Mouse (Mus musculus) erythroid progenitor cell, adult 5-6 weeks (primary cell): ENCODE measurements around the gene Stim1. TPM values are rescaled to one million over a fixed set of nuclear protein-coding genes. Genes with fewer than 3 reads are reported as not detected.

ENCODE experiments used
- ATAC-seq: replicated peaks from 2 replicates; pipeline ENCODE4 v1.8.0; 2016; ENCODE audit warnings: moderate number of reproducible peaks, mild to moderate bottlenecking, moderate TSS enrichment, inconsistent platforms; ENCODE audit not compliant: poor library complexity, low FRiP score, severe bottlenecking
- total RNA-seq, 2 experiments: library from RNA; stranded (forward) in 1 of 2; stranded (reverse) in 1 of 2; fragments of 150-400 nt in 1 of 2; fragments of 186-747, 209-891 nt in 1 of 2; gene quantifications; 2 replicates each; pipeline versions ENCODE4 v1.2.3 to v1.2.4; 2015 to 2017; ENCODE audit warnings: low replicate concordance in 2 of 2

Gene Stim1
- total RNA-seq, 2 experiments from 2014 or later, result 28.9 to 72.3 TPM

DNA sequence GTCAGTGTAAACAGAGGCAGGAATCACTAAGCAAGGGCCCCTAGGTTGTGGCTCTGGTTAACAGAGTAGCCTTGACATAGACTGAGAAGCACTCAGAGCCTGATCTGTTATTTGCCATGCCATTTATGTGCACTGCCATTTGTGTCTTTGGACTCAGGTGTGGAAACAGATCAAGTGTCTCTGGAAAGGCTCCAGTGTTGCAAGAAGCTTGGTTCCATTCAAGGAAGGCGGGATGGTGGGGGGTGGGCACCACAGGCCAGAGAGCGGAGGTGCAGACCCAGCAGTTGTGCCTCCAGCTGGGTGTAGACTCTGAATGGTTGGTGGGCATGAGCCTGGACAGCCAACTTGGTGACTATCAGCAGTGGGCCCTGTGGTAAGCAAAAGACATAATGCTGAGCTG, 154.4 kb downstream of the Stim1 start:
- ATAC-seq, result no peak

DNA sequence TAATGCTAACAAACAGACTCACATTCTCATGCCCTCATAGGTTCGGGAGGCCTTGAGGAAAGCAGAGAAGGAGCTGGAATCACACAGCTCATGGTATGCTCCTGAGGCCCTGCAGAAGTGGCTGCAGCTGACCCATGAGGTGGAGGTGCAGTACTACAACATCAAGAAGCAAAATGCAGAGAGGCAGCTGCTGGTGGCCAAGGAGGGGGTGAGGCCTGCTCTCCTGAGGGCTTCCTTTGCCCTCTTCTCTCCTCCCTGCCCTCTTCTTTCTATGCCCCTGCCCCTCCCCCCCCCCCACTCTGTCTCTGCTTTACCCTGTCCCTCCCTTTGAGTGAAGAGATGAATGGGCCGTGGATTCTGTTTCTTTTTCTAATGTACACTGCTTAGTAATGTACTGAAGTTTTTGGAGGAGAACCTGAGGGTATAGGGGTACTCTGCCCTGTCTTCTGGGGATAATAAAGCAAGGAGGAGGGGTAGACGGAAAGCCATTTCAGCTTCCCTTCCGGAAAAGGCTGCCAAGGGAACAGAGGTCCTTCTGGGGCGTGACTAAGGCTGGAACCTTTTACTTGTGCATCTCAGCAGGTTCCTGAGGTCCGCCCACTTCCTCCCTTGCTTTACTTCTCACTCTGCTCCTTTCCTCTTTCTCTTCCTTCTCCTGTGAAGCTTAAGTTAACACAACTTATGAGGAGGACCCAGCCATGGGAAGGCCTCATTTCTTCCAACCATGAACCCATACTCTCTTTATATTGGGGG, 158.5 kb downstream of the Stim1 start:
- ATAC-seq, result peak; percentile 46; the same call in 1 of the 2 replicates

DNA sequence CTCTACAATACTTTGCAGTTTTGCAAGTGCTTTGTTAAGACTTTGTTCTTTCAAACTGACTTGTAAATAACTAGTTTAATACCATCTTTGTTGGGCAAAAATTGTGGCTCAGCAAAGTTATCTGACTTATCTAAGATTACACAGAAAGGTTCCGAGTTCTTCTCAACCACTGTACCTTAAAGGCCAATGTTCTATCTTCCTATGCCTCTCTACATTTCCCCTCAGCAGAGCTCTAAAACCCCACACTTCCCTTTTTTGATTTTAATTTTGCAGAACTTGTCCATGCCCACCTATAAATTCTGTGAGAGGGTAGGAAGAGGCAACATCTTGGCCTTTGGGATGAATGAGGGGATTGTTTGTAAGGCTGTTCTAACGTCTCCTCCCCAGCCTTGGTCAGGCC, 166.7 kb downstream of the Stim1 start:
- ATAC-seq, result no peak

DNA sequence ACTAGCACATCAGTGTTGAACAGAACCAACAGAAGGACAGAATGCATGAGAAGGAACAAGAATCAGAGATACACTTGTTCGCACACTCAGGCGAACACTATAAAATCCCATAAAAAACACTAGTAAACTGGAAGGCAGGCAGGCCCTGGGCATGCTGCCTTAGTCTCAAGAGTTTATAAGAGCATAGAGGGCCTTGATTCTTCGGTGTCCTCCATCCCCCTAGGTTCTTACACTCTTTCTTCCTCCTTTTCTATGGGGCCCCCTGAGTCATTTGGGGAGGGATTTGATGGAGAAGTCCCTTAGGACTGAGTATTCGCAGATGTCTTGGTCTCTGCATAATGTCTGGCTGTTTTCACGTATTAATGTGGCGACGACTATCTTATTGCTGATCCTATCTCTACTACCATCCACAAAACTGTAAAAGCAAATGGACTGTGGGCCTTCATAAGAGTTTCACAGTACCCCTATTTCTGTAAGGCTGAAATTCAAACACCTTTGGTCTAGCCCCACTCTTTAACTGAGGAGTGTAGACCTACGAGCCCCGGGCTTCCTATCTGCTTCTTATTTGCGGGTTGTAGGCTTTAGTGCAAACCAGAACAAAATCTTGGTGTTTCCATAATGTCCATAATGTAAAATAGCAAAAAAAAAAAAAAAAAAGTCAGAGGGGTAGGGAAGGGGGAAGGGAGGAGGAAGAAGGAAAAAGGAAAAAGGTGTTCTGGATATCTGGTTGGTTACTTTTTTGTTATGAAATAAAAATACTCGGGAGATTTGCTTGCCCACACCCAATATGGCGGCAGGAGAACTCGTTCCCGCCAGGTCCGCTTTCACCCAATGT, 173.4 kb downstream of the Stim1 start:
- ATAC-seq, result no peak

DNA sequence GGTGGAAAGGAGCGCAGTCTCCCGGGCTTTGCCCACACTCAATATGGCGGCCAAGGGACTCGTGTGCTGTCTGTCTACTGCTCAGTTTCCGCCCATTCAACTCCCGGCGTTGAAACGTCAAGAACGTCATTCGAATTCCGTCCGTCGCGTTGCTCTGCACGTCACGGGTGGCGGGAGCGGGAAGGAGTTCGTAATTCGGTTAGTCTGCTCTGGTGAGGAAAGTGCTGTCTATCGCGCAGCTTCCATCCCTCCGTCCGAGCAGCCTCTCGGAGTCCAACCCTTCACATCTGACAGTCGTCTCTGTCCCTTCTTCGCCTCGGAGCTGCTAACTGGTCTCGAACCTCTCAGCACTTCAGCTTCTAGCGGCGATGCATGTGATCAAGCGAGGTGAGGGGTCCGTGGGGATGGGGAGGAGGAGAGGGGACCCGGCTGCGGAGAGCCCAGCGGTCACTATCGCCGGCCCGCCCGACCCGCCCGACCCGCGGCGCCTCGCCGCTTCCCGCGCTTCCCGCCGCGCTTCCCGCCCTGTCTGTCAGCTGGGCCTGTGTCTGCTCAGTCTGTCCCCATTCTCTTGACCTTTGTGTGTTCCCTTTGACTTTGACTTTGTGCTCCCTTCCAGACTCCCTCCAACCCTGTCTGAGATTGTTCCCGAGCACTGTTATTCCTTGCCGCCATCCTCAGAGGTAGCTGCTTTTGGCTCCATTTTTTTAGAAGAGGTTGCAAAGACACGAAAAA, 174.2 kb downstream of the Stim1 start, which contains the start of gene Rrm1:
TSS of gene Rrm1 (plus strand) at position 39 of the 735 bp plus-strand sequence.
- ATAC-seq, result peak; percentile 95

DNA sequence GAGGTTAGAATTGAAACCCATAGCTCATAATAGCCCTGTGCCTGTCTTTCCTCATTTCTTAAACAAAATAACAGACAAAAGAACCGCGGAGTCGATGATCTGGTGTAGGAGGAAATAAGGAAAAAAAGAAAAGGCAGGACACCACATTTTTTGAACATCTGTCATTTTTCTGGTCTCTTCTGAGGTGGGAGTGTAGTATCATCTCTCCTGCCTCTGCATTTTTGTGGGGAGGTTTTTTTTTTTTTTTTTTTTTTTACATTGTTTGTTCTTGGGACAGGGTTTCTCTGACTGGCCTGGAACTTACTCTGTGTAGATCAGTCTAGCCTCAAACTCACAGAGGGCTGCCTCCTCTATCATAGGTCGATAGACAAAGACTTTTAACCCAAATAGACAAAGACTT, 174.8 kb downstream of the Stim1 start:
- ATAC-seq, result no peak

DNA sequence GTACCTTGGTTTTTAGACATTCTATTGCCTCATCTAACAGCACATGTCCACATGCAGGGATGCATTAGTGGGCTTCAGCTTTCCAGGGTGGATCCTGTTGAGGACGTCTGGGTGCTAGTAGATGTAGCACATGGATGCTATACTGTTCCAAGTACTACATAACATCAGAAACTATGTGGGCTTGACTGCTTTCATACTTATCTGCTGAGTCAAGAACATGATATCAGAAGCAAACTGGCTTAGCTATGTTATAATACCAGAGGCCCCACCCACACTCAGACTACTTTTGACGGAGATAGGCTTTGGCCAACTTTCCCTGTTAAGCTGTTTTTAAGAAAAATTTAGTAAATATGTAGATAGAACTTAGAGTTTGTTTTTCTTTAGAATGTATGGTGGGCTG, 176.7 kb downstream of the Stim1 start:
- ATAC-seq, result peak; percentile 70

DNA sequence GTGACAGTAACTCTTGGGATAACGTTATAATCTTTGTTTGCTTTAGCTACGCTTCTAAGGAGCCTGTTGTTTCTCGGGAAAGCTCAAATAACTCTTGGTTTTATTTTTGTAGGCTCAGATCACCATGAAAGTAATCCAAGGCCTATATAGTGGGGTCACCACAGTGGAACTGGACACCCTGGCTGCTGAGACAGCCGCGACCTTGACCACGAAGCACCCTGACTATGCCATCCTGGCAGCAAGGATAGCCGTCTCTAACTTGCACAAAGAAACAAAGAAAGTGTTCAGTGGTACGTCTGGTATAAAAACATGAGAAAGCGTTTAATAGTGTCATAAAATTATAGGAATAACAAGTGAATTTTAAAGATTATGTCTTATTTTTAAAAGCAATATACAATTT, 178.8 kb downstream of the Stim1 start:
- no peak for ATAC-seq

DNA sequence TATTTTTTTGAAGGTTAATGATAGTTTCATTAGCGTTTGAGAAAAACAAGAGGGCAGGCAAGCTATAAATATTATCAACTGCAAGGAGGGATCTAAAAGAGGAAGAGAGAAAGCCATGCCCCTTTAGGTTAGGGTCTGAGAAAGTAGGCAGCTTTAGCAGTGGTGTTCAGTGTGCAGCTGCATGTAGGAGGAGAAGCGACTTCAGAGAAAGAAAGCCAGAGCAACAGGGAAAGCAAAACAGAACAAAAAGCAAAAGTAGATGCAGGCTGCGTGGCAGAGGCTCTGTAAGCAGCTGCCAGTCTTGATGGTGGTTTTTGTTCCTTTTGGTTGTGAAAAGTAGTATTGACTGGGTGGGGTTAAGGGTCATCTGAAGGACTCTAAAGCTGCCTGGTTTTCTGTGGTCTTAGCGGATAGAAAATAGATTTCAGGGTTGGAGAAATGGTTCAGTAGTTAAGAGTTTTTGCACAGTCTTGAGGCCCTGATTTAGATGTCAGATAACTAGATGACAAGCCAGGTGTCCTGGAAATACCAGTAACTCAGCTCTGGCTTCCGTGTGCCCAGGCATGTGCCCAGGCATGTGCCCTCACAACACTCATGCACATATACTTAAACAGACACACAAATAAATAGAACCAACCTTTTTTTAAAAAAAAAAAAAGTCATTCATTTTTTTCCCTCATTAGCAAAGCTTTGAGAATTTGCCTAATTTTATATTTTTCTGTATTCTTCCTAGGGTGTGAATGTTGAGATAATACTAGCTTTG, 191.2 kb downstream of the Stim1 start:
- ATAC-seq, result no peak

DNA sequence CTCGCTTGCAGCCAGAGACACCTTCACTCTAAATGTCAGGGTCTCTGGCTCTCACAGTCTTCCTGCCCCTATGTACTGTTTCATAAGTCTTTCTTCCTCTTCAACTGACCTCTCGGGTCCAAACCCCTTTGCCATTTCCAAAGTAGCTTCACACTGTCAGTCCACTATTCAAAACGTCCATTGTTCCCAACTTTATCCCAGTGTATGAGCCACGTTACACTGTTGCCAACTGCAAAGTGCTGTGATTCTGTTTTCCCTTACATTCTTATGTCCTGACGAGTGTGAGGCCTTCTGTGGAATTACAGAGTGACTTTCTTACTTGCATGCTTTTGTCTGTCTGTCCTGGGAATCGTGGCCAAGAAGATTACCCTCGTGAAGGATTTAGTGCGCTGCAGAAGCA, 200.0 kb downstream of the Stim1 start:
- no peak for ATAC-seq

DNA sequence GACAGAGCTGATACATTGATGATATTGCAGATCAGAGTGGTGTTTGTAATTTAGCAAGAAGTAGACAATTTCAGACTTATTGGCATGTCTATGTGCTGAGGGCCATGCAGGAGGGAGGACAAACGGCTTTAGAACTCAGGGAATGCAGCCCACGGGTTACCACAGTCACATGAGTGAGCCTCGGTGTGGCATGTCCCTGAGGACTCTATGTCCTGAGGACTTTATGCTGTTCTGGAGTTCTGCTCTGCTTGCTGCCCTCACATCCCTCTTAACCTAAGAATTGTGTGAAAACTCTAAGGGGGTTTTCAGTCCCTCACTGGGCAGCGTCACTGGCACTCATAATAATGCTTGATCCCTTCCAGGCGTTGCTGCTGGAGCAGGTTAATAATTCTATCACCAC, 205.1 kb downstream of the Stim1 start:
- no peak for ATAC-seq

DNA sequence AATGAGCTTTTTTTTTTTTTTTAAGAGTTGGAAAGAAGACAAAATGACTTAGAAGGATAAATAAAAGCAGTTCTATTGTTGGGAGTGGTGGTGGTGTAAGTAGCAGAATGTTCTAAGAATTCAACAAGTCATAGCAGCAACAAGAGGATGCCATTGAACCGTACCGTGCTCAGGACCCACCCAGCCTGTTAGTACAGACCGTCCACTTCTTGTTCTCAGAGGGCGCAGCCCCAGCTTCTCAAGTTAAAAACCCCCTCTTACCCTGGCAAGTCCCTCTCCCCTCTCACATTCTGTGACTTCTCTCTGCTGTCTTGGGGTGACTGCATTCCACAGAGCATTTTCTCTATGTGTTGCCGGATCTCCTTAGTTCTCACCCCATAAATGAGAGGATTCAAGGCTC, 209.0 kb downstream of the Stim1 start:
- ATAC-seq, result no peak

DNA sequence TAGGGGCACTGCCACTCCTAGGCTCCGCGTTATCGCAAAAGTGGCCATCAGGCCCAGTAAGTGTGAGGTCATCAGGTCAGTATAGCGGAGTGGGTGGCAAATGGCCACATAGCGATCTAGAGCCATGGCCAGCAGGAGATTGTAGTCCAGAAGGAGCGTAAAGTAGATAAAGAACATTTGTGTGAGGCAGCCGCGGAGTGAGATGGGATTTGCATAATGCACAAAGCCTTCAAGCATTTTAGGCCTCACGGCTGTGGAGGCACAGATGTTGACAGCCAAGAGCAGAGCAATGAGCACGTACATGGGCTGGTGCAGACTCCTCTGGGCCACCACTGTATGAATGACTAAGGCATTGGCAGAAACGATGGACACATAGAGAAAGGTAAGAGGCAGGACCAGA, 209.8 kb downstream of the Stim1 start:
- no peak for ATAC-seq

DNA sequence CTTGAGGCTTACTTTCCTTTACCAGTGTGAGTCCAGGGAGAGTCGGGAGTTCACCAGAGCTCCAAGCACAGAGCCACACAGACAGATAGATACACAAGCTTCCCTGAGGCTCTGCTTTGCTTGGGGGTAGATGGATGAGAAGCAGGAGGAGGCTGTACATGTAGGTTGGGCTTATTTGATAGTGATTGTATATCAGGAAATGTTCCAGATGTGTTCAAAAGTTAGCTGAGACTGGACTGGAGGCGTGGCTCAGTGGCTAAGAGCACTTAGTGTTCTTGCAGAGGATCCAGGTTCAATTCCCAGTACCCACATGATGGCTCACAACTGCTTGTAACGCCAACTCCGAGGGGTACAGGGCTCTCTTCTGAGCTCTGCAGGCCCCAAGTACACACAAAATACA, 210.8 kb downstream of the Stim1 start:
- ATAC-seq, result no peak

DNA sequence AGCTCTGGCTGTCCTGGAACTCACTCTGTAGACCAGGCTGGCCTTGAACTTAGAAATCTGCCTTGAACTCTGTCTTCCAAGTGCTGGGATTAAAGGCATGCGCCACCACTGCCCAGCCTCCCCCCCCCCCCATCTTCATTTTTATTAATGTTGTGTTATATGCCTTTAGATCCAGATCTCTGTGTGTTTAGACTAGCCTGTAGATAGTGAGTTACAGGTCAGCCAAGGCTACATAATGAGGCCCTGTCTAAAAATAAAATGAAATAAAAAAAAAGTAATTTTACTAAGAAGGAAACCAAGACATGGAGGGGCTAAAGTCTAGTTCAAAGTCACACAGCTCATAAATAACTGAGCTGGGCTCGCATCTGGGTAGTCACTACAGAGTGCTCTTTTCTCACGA, 211.3 kb downstream of the Stim1 start:
- ATAC-seq, result no peak

DNA sequence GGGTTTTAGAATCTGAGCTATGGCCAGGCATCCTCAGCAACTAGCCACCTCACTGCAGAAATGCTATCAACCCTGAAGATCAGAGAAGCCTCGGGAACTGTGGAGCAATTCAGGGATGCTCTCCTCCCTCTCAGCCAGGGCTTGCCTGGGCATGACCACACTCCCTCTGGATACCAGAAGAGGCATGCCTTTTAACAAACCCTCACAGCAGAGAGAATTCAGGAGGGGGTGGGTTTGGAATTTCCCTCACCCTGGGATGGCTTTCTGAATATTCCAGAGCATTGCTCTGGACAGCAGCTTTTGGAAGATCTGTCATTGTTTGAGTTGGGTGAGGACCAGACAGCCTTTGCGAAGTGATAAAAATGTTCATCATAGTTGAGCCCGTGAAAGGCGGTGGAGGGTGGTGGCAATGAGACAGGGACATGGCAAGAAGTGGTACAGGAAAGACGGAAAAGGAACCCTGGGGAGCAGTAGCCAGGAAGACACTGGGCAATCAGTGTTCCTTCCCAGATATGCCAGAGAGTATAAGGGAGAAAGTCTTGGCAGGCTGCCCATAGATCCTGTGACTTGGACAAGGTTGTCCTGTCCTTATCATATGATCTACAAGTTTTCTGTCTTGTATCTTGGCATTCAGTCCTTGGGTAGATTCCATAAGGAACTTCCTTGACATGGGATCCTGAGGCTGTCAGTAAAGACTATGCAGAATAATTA, 211.9 kb downstream of the Stim1 start:
- no peak for ATAC-seq

DNA sequence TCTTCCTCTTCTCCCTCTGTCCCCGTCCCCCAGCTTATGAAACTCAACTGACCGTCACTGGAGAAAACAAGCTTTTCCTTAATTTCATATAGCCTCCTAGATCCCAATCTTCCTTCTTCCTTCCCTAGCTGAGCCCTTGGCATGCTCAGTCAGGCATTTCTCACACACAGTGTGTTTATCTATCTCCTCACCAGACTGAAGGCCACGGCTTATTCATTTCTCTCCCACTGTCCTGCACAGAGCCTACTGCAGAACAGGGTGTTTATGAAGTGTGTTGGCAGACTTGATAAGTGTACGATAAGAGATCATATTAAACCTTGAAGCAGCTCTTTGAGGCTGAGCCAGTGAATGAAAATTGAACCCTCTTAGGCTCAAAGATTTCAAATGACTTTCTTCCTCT, 213.2 kb downstream of the Stim1 start:
- ATAC-seq, result no peak

DNA sequence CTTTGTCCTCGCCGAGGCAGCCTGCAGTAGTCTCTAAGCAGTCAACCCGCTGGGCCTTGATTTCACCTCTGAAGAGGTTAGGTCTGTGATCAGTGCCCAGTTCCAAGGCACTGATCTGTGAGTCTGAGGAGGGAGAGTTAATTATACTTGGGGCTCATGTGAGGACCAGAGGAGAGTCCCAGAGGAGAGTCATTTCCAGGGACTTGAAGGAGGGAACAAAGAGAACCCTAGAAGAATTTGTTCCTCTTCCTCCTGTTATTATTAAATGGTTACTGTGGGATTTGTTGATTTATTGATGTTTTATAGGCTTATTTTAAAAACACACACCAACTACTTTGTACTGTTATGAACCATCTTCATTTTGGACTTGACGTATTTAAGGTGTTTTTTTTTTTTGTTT, 214.0 kb downstream of the Stim1 start, which contains the start of gene Olfr543:
TSS of gene Olfr543 (minus strand) at position 101 of the 400 bp plus-strand sequence.
- no peak for ATAC-seq

DNA sequence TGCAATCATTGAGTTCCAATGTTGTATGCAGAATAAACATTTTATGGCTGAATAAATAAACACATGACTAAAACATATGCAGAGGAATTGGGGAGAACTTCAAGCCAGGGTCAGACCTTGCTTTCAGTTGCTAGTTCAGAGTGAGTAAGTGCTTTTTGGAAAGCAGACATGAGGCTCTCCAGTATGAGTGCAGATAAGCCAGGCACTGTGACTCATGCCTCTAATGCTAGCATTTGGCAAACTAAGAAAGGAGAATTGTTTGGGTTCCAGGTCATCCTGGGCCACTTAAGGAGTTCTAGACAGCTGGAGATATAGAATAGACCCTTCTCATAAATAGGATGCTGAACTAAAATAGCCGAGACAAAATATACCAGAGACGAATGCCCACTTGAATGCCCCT, 216.1 kb downstream of the Stim1 start:
- no peak for ATAC-seq
